Mouse (Mus musculus): ENCODE measurements at regions not wholly inside any gene's neighbourhood (a gene's known extent, or its start where the extent isn't known, plus 50 kb on each side); places are given as distances from the start of the nearest gene placed in this dataset.

DNA sequence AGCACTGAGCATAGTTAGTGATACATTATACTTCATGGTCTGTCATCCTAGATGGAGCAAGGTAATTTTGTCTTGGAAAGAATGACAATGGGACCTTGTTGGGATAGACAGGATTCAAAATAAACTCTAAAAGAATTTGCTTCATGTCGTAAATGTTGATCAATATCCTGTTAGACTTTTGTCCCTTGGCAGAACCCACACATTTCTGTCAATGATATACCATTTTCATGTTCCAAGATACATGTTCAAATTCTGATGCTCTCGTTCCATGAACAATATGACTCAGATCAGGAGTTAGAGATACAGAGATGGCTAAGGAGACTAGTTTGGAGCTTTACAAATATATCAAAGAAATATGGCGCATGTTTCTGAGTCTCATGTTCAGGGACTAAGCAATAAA is 673.2 kb upstream of the Gpc5 start:
- no peak for DNase-seq (ENCODE audit: low read depth)
- TF ChIP-seq CTCF (IDR thresholded peaks at IDR 0.05; ENCODE audit: borderline replicate concordance, extremely low read depth, insufficient read depth, insufficient read length) = no peak
- TF ChIP-seq POLR2A (IDR thresholded peaks at IDR 0.05; ENCODE audit: borderline replicate concordance, extremely low read depth, insufficient read depth, insufficient read length, poor library complexity, severe bottlenecking) = no peak

DNA sequence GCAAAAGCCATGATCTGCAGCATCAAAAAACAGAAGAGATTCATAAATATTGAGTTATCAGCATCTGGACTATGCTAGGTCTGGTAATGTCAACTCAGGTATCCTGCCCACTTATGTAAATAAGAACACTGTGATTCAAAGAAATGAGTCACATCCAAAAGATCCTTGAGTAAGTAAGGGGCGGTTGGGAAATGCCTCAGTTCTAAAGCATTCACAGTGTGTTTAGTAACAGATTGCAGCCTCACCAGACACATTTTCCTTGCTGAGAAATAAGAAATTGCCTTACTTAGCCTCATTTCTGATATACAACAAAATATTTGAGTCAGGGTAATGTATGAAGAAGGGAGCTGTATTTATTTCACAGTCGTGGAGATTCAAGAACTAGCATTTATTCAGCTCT is 666.5 kb upstream of the Gpc5 start:
- no peak for DNase-seq (ENCODE audit: low read depth)
- TF ChIP-seq CTCF (IDR thresholded peaks at IDR 0.05; ENCODE audit: borderline replicate concordance, extremely low read depth, insufficient read depth, insufficient read length) (no peak), POLR2A (IDR thresholded peaks at IDR 0.05; ENCODE audit: borderline replicate concordance, extremely low read depth, insufficient read depth, insufficient read length, poor library complexity, severe bottlenecking) (no peak)

Data from brain, embryonic 14.5 days (tissue).